Mouse (Mus musculus) B cell, adult 2 months (primary cell): ENCODE measurements around the gene Sstr4.

Experiments used
- DNase-seq, 2 experiments: peaks; one replicate each; pipeline ENCODE4 v3.0.0; 2022

Sstr4 gene

GRCm38 (mm10) chr2:148432346-148432745 is 37.2 kb downstream of the Sstr4 start:
- no peak for DNase-seq

GRCm38 (mm10) chr2:148436285-148436684 is 41.1 kb downstream of the Sstr4 start:
- DNase-seq = no peak

- no peak for DNase-seq
Measured at GRCm38 (mm10) chr2:148439691-148440276, 44.6 kb downstream of the Sstr4 start.

GRCm38 (mm10) chr2:148441421-148441820 is 46.3 kb downstream of the Sstr4 start:
- peak; percentile 19 to 25 for DNase-seq

- peak in 1 of 2 experiments; percentile 38 for DNase-seq
Measured at GRCm38 (mm10) chr2:148442172-148442571, 47.0 kb downstream of the Sstr4 start.

GRCm38 (mm10) chr2:148442710-148443109 is 47.6 kb downstream of the Sstr4 start:
- peak in 1 of 2 experiments; percentile 27 for DNase-seq

- DNase-seq = peak; percentile 68 to 69
Measured at GRCm38 (mm10) chr2:148443249-148443958, 48.3 kb downstream of the Sstr4 start, which contains the start of gene Cd93. TSS of gene Cd93 (minus strand) at chr2:148443563.

GRCm38 (mm10) chr2:148444472-148444871 is 49.3 kb downstream of the Sstr4 start:
- DNase-seq = no peak

- DNase-seq = no peak
Measured at GRCm38 (mm10) chr2:148445616-148446015, 50.5 kb downstream of the Sstr4 start.
